10 mouse cellular contexts compared by ENCODE assay signal in genomic region chr1:177308213-177308872, GRCm38 (mm10). TPM values are rescaled to one million over a fixed set of nuclear protein-coding genes. Genes with fewer than 3 reads are reported as not detected.
DNase-seq lines count a peak whose midpoint lies in the region; ATAC-seq and TF ChIP-seq lines count a peak whose summit lies in the region.
"Had no signal": no experiment of that assay in that cellular context is flagged by ENCODE, and none has a peak within 500 bp of the region (broad histone marks: within the 10 kb centered on the region; RNA-seq: fewer than 3 reads in every experiment).

No protein-coding gene starts in this region.

- no peak for TF ChIP-seq CTCF in forebrain, postnatal 0 days (IDR thresholded peaks at IDR 0.05; ENCODE audit: low read depth)

- peak; percentile 26 for DNase-seq in forebrain, postnatal 0 days
- DNase-seq in forebrain, embryonic 11.5 days (ENCODE audit: low spot score): no peak
- peak; percentile 29 for DNase-seq in limb, embryonic 11.5 days (ENCODE audit: low spot score)
- DNase-seq in limb, embryonic 10.5 days (ENCODE audit: low spot score): no peak
- DNase-seq in adipocyte (ENCODE audit: low spot score): peak; percentile 46
- DNase-seq in limb, embryonic 14.5 days (ENCODE audit: low spot score): peak; percentile 51
- no peak for DNase-seq in cerebellum, postnatal 10 days
- DNase-seq in yolk sac, embryonic 10.5 days (ENCODE audit: low spot score): no peak
- DNase-seq: kidney, adult 2 months; liver, embryonic 13.5 days had no signal

- H3K4me3 ChIP-seq in forebrain, postnatal 0 days (ENCODE audit: low read depth, low read length): no peak overlapping the region
- H3K4me3 ChIP-seq in forebrain, embryonic 11.5 days (ENCODE audit: low read depth, low read length): no peak overlapping the region
- no peak overlapping the region for H3K4me3 ChIP-seq in limb, embryonic 11.5 days (ENCODE audit: low read depth, low read length)
- H3K4me3 ChIP-seq in limb, embryonic 10.5 days: no peak overlapping the region
- no peak overlapping the region for H3K4me3 ChIP-seq in limb, embryonic 14.5 days (replicated peaks; ENCODE audit: low read length)
- H3K4me3 ChIP-seq: liver, embryonic 13.5 days had no signal

- H3K4me1 ChIP-seq in forebrain, postnatal 0 days (ENCODE audit: insufficient read depth): peaks cover 9% of the 10 kb centered on the region; the same call in 1 of the 2 replicates
- no peaks in the 10 kb centered on the region for H3K4me1 ChIP-seq in forebrain, embryonic 11.5 days (replicated peaks; ENCODE audit: control insufficient read depth, insufficient read depth, low read length)
- no peaks in the 10 kb centered on the region for H3K4me1 ChIP-seq in limb, embryonic 11.5 days (ENCODE audit: control insufficient read depth, insufficient read depth, low read length)
- no peaks in the 10 kb centered on the region for H3K4me1 ChIP-seq in limb, embryonic 10.5 days
- no peaks in the 10 kb centered on the region for H3K4me1 ChIP-seq in limb, embryonic 14.5 days (ENCODE audit: control insufficient read depth, insufficient read depth, low read length)
- H3K4me1 ChIP-seq: liver, embryonic 13.5 days had no signal

- H3K27ac ChIP-seq in forebrain, postnatal 0 days (ENCODE audit: low read depth, low read length): peak overlapping the region; percentile 52
- no peak overlapping the region for H3K27ac ChIP-seq in forebrain, embryonic 11.5 days (ENCODE audit: low read depth, low read length)
- H3K27ac ChIP-seq in limb, embryonic 11.5 days (replicated peaks; ENCODE audit: low read depth, low read length): no peak overlapping the region
- H3K27ac ChIP-seq in limb, embryonic 10.5 days: no peak overlapping the region
- no peak overlapping the region for H3K27ac ChIP-seq in limb, embryonic 14.5 days (replicated peaks; ENCODE audit: low read depth, low read length)
- H3K27ac ChIP-seq: liver, embryonic 13.5 days had no signal

- no peak for TF ChIP-seq POLR2A in limb, embryonic 14.5 days (IDR thresholded peaks at IDR 0.05; ENCODE audit: borderline replicate concordance, extremely low read depth, insufficient read depth, insufficient read length)

- WGBS in forebrain, postnatal 0 days: 24% methylated on average over 5 of the region's 5 CpGs
- 39% methylated on average over 5 of the region's 5 CpGs for WGBS in forebrain, embryonic 11.5 days
- WGBS in limb, embryonic 11.5 days: 29% methylated on average over 5 of the region's 5 CpGs
- 37% methylated on average over 5 of the region's 5 CpGs for WGBS in limb, embryonic 10.5 days
- 20% methylated on average over 5 of the region's 5 CpGs for WGBS in limb, embryonic 14.5 days

- no peaks in the 10 kb centered on the region for H3K27me3 ChIP-seq in forebrain, postnatal 0 days (ENCODE audit: insufficient read depth, low read length)
- H3K27me3 ChIP-seq in forebrain, embryonic 11.5 days (ENCODE audit: control insufficient read depth, insufficient read depth, low read length): no peaks in the 10 kb centered on the region
- H3K27me3 ChIP-seq in limb, embryonic 11.5 days (ENCODE audit: control insufficient read depth, insufficient read depth, low read length): no peaks in the 10 kb centered on the region
- no peaks in the 10 kb centered on the region for H3K27me3 ChIP-seq in limb, embryonic 10.5 days (ENCODE audit: low read depth, poor library complexity, severe bottlenecking)
- no peaks in the 10 kb centered on the region for H3K27me3 ChIP-seq in limb, embryonic 14.5 days (ENCODE audit: control insufficient read depth, insufficient read depth, low read length)
- H3K27me3 ChIP-seq: liver, embryonic 13.5 days had no signal

- no peak overlapping the region for H3K9ac ChIP-seq in forebrain, postnatal 0 days
- H3K9ac ChIP-seq in forebrain, embryonic 11.5 days (ENCODE audit: low read length): no peak overlapping the region
- H3K9ac ChIP-seq in limb, embryonic 11.5 days (ENCODE audit: low read length): no peak overlapping the region
- no peak overlapping the region for H3K9ac ChIP-seq in limb, embryonic 14.5 days (ENCODE audit: low read depth, low read length, severe bottlenecking)
- H3K9ac ChIP-seq: liver, embryonic 13.5 days had no signal

- ATAC-seq in forebrain, postnatal 0 days: no peak
- no peak for ATAC-seq in forebrain, embryonic 11.5 days (replicated peaks; ENCODE audit: low FRiP score)
- ATAC-seq in limb, embryonic 11.5 days (ENCODE audit: insufficient number of reproducible peaks, low FRiP score, low TSS enrichment, low read depth): no peak
- ATAC-seq in limb, embryonic 14.5 days (ENCODE audit: low FRiP score, low read depth): no peak

- H3K9me3 ChIP-seq in forebrain, postnatal 0 days (ENCODE audit: low read length): no peaks in the 10 kb centered on the region
- no peaks in the 10 kb centered on the region for H3K9me3 ChIP-seq in forebrain, embryonic 11.5 days (ENCODE audit: control insufficient read depth, low read length)
- H3K9me3 ChIP-seq in limb, embryonic 11.5 days (ENCODE audit: control insufficient read depth, low read length): no peaks in the 10 kb centered on the region
- no peaks in the 10 kb centered on the region for H3K9me3 ChIP-seq in limb, embryonic 10.5 days (replicated peaks)
- H3K9me3 ChIP-seq in limb, embryonic 14.5 days (ENCODE audit: control insufficient read depth, low read length): no peaks in the 10 kb centered on the region
- H3K9me3 ChIP-seq: liver, embryonic 13.5 days had no signal

- peak overlapping the region; percentile 32 for H3K4me2 ChIP-seq in forebrain, postnatal 0 days (ENCODE audit: low read depth)
- no peak overlapping the region for H3K4me2 ChIP-seq in forebrain, embryonic 11.5 days (ENCODE audit: low read depth, low read length, severe bottlenecking)
- no peak overlapping the region for H3K4me2 ChIP-seq in limb, embryonic 11.5 days (ENCODE audit: low read depth, severe bottlenecking)
- no peak overlapping the region for H3K4me2 ChIP-seq in limb, embryonic 14.5 days (replicated peaks; ENCODE audit: low read depth, low read length, severe bottlenecking)
- H3K4me2 ChIP-seq: liver, embryonic 13.5 days had no signal

- no peaks in the 10 kb centered on the region for H3K36me3 ChIP-seq in forebrain, postnatal 0 days (ENCODE audit: insufficient read depth)
- no peaks in the 10 kb centered on the region for H3K36me3 ChIP-seq in forebrain, embryonic 11.5 days (ENCODE audit: control insufficient read depth, insufficient read depth, low read length)
- H3K36me3 ChIP-seq in limb, embryonic 11.5 days (ENCODE audit: control insufficient read depth, insufficient read depth, low read length): no peaks in the 10 kb centered on the region
- H3K36me3 ChIP-seq in limb, embryonic 10.5 days: no peaks in the 10 kb centered on the region
- H3K36me3 ChIP-seq in limb, embryonic 14.5 days (ENCODE audit: control insufficient read depth, insufficient read depth, low read length): no peaks in the 10 kb centered on the region
- H3K36me3 ChIP-seq: liver, embryonic 13.5 days had no signal

RNA-seq across cellular contexts. Expression of gene Akt3, which starts 50.3 kb away (rescaled TPM):
- total RNA-seq in forebrain, postnatal 0 days (2014; rRNA removed): 129 and 143 TPM in 2 replicates
- polyA plus RNA-seq in forebrain, postnatal 0 days (2015; fragmentation: Nextera tagmentation; extraction: Ambion mirVana): 18.6 and 18.7 TPM in 2 replicates
- 20.5 and 21.0 TPM in 2 replicates for polyA plus RNA-seq in forebrain, embryonic 11.5 days (2014; fragmentation: Nextera tagmentation; extraction: Ambion mirVana)
- 9.8 and 10.8 TPM in 2 replicates for polyA plus RNA-seq in limb, embryonic 11.5 days (2014; fragmentation: Nextera tagmentation; extraction: Ambion mirVana)
- 6.2 and 7.1 TPM in 2 replicates for polyA plus RNA-seq in limb, embryonic 10.5 days (2016; fragmentation: Nextera tagmentation; extraction: Ambion mirVana)
- 14.5 and 15.3 TPM in 2 replicates for polyA plus RNA-seq in limb, embryonic 14.5 days (2012; rRNA removed)
- 7.2 and 9.1 TPM in 2 replicates for polyA plus RNA-seq in limb, embryonic 14.5 days (2014; fragmentation: Nextera tagmentation; extraction: Ambion mirVana)

Comparison
In these comparisons a context has a peak if more than half of its experiments do, and no peak if none do; other contexts are left out.
1. DNase-seq: peak in forebrain, postnatal 0 days (single experiment), limb, embryonic 11.5 days (single experiment), adipocyte (single experiment) and limb, embryonic 14.5 days (single experiment); none in forebrain, embryonic 11.5 days (single experiment), limb, embryonic 10.5 days (single experiment), cerebellum, postnatal 10 days (0 of 2) and yolk sac, embryonic 10.5 days (single experiment).